Mouse (Mus musculus) heart, adult 2 months (tissue): ENCODE data around the gene Ss18l1. TPM values are rescaled to one million over a fixed set of nuclear protein-coding genes. Genes with fewer than 3 reads are reported as not detected.

Source experiments
- DNase-seq, 2 experiments: peaks; one replicate each; pipeline ENCODE4 v3.0.0; 2021
- H3K27ac ChIP-seq: fragments of 200-600 bp; 2 replicates; pipeline ENCODE4 v1.8.1; 2022
- H3K27me3 ChIP-seq: fragments of 200-500 bp; 2 replicates; pipeline ENCODE4 v1.6.1; 2012; ENCODE audit warnings: mild to moderate bottlenecking, low read length, inconsistent platforms, mixed read lengths; ENCODE audit not compliant: control insufficient read depth, insufficient read depth
- H3K36me3 ChIP-seq: fragments of 200-500 bp; 2 replicates; pipeline ENCODE4 v1.6.1; 2012; ENCODE audit warnings: low read length, inconsistent platforms; ENCODE audit not compliant: control insufficient read depth, insufficient read depth
- H3K4me1 ChIP-seq: fragments of 200-500 bp; 2 replicates; pipeline ENCODE4 v1.6.1; 2011; ENCODE audit warnings: low read length; ENCODE audit not compliant: control insufficient read depth, insufficient read depth
- H3K4me3 ChIP-seq: fragments of 200-600 bp; 2 replicates; pipeline ENCODE4 v1.8.1; 2022
- H3K79me2 ChIP-seq: fragments of 200-500 bp; replicated peaks from 2 replicates; pipeline ENCODE4 v1.6.1; 2012; ENCODE audit warnings: mild to moderate bottlenecking, inconsistent platforms, low read length, moderate library complexity, mixed read lengths; ENCODE audit not compliant: control insufficient read depth, insufficient read depth
- H3K9ac ChIP-seq: fragments of 200-500 bp; 2 replicates; pipeline ENCODE4 v1.6.1; 2012; ENCODE audit warnings: low read depth, mild to moderate bottlenecking, control low read depth, inconsistent platforms, low read length, mixed read lengths
- CTCF ChIP-seq: fragments of 200-600 bp; IDR thresholded peaks from 2 replicates; pipeline ENCODE4 v1.8.1; 2022; ENCODE audit warnings: antibody characterized with exemption, mild to moderate bottlenecking, moderate library complexity
- EP300 ChIP-seq: fragments of 200-500 bp; IDR thresholded peaks from 2 replicates; pipeline ENCODE4 v1.6.1; 2011; ENCODE audit warnings: low read depth, low read length, control low read depth; ENCODE audit not compliant: insufficient read depth
- POLR2A ChIP-seq: fragments of 200-500 bp; IDR thresholded peaks from 2 replicates; pipeline ENCODE4 v1.6.1; 2011; ENCODE audit warnings: mild to moderate bottlenecking, low read depth, low read length, control low read depth; ENCODE audit not compliant: insufficient read depth
- WGBS: fragments of 180-500 bp; shearing (Covaris S2); methylation state at CpG from one replicate; pipeline ENCODE4 v1.1.7; 2018; 5-methylcytosine and 5-hydroxymethylcytosine counted together
- intact Hi-C: fragments of 180-260 bp; cut with DNase I; formaldehyde crosslinking; loops from one replicate; pipeline ENCODE4 v1.15.1; 2025
- polyA plus RNA-seq: library from polyadenylated mRNA; depleted of rRNA; stranded (reverse); fragments of >200 nt; gene quantifications from 2 replicates; pipeline ENCODE4 v1.2.3, GENCODE M21; 2012
- total RNA-seq, 2 experiments: library from RNA; stranded (reverse); gene quantifications; 2 replicates each; pipeline ENCODE4 v1.2.3; 2021

Ss18l1 gene
- total and polyA plus RNA-seq, 3 experiments: 1.9 to 3.8 (median 2.0) TPM

DNA sequence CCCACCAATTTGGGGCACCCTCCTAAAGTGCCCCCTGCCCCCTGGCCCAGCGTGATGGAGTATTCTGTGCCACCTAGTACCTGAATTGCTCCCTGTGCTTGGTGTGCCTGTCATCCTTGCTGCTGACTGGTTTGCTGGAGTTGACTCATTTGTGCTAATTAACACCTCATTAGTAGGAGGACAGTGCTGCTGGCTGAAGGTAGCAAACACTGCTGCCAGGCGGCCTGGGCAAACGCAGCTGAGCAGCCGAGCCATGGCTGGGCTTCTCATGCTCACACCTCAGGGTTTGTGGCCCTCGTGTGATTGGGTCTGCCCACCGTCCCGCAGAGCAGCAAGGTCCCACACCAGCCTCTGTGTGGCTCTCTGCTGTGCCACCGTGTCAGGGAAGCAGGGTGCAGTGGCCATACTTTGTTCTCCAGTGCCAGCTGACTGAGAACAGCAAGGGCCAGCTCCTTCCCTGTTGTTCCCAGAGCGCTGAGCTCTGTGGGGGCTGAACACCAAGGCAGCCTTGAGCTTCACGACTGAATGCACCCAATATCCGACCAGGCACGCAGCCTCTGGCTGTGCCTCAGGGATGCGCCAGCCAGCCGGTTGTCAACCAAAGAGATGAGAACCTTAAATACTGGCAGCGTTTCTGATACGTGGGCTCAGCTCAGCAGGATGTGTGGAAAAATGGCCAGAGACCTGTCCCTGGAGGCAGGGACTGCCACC, 43.8 kb downstream of the Ss18l1 start:
- Histone ChIP-seq H3K27me3 (no peaks in the 10 kb centered on the region), H3K9ac (no peak overlapping the region), H3K79me2 (no peaks in the 10 kb centered on the region), H3K4me3 (no peak overlapping the region), H3K27ac (no peak overlapping the region), H3K4me1 (no peaks in the 10 kb centered on the region), H3K36me3 (no peaks in the 10 kb centered on the region)
- WGBS: 80% methylated on average over 16 of the region's 16 CpGs
- intact Hi-C loops: no loop called here
- TF ChIP-seq POLR2A: no peak
- no peak for DNase-seq

DNA sequence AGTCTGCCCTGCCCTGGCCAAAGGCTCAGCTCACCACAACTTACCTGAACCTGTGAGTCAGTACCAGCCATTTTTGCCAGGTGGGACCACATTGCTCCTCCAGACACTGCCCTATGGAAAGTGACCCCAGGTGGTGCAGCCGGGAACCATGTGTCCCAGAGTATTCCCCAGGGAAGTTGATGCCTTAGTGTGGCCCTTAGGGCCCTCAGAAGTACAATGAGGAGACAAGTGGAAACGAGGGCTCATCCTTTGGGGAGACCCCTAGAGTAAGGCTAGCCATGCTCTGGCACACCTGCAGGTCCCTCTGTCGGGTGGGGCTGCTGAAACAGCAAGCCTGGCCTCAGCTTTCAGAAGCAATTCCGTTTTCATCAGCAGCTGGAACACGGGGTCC, 44.3 kb downstream of the Ss18l1 start:
- no peak for TF ChIP-seq EP300
- TF ChIP-seq CTCF: no peak
- TF ChIP-seq POLR2A: no peak
- no peaks in the 10 kb centered on the region for H3K27me3 ChIP-seq
- H3K79me2 ChIP-seq: no peaks in the 10 kb centered on the region
- H3K27ac ChIP-seq: no peak overlapping the region
- H3K9ac ChIP-seq: no peak overlapping the region
- 88% methylated on average over 5 of the region's 5 CpGs for WGBS
- no peak overlapping the region for H3K4me3 ChIP-seq
- H3K36me3 ChIP-seq: no peaks in the 10 kb centered on the region
- DNase-seq: no peak
- H3K4me1 ChIP-seq: no peaks in the 10 kb centered on the region
- intact Hi-C loops: no loop called here

DNA sequence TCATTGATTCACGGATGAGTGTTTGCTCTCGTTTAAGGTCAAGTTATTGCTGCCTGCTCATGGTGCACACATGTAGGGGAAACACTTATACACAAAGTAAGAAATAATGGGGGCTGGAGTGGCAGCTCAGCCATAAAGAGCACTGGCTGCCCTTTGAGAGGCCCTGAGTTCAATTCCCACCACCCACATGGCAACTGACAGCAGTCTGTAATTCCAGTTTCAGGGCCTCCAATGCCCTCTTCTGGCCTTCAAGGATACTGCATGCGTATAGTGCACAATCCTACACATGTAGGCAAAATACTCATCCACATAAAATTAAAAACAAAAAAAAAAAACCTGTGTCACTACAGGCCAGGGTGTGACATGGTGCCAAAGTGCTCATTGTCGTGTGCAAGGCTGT, 45.2 kb downstream of the Ss18l1 start:
- Histone ChIP-seq H3K27me3 (no peaks in the 10 kb centered on the region), H3K4me1 (no peaks in the 10 kb centered on the region), H3K9ac (no peak overlapping the region), H3K79me2 (no peaks in the 10 kb centered on the region), H3K4me3 (no peak overlapping the region), H3K27ac (no peak overlapping the region), H3K36me3 (no peaks in the 10 kb centered on the region)
- WGBS: 94% methylated on average over 4 of the region's 4 CpGs
- DNase-seq: no peak
- intact Hi-C loops: no loop called here
- TF ChIP-seq CTCF (peak; percentile 44), POLR2A (no peak)

DNA sequence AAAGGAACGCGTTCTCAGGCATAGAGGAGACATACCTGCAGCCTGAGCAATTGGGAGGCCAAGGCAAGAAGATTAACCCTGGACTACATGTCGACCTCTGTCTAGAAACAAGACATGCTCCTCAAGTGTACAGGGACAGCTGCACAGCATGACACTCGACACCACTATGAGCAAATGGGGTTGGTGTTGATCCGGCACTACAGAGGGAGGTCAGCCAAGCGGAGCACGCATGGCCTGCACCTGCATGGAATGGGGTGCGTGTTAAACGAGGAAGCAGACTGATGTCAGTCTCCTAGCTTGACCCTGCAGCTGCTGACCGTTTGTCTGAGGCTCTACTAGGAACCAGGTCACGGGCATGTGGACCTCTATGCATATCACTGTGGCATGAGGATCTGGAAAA, 48.0 kb downstream of the Ss18l1 start:
- Histone ChIP-seq H3K79me2 (no peaks in the 10 kb centered on the region), H3K4me3 (no peak overlapping the region), H3K9ac (no peak overlapping the region), H3K36me3 (no peaks in the 10 kb centered on the region), H3K4me1 (no peaks in the 10 kb centered on the region), H3K27ac (no peak overlapping the region), H3K27me3 (no peaks in the 10 kb centered on the region)
- DNase-seq: no peak
- WGBS: 65% methylated on average over 11 of the region's 11 CpGs
- intact Hi-C loops: no loop called here
- TF ChIP-seq EP300 (no peak), CTCF (no peak), POLR2A (no peak)

DNA sequence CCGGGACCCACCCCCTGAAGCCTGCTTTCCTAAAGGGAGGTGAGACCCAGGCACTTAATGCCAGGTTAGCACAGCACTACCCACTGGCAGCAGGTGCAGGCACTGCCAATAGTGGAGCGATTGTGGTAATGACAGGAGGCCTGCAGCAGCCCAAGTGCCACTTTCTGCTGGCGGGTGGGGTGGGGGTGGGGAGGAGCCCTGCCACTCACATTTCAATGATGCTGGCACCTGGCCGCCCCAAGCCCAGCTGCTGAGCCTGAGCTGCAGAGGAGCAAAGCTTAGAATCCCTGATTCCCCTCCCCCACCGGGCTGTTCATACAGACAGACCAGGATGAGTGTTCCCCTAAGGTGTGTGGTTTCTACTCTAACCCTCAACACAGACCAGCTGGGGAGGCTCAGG, 53.4 kb downstream of the Ss18l1 start:
- TF ChIP-seq POLR2A: no peak
- TF ChIP-seq CTCF: no peak
- TF ChIP-seq EP300: no peak

DNA sequence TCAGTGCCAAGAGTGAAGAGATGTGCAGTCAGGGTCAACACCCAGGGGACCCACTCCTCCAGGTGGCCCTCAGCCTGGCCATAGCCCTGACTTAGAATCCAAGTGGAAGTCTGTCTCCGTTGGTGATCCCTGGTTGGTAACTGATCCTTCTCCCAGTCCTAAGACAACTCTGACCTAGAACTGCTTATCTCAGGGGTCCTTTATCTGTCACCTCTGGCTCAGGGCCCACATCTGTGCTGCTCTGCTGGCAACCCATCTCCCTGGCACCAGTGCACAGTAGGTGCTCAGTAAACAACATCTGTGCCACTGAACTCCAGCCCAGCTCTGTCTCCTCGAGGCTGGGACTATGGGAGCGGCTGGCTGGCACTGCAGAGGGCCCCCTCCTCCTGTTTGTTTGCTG, 55.3 kb downstream of the Ss18l1 start:
- Histone ChIP-seq H3K9ac (no peak overlapping the region), H3K4me1 (no peaks in the 10 kb centered on the region), H3K4me3 (no peak overlapping the region), H3K36me3 (no peaks in the 10 kb centered on the region), H3K79me2 (no peaks in the 10 kb centered on the region), H3K27me3 (no peaks in the 10 kb centered on the region; the same call in 1 of the 2 replicates), H3K27ac (no peak overlapping the region)
- intact Hi-C loops: no loop called here
- 32% methylated on average over 3 of the region's 3 CpGs for WGBS
- DNase-seq: no peak
- TF ChIP-seq EP300 (no peak), POLR2A (no peak), CTCF (no peak)

More for the DNA sequence above, 53.4 kb downstream of the Ss18l1 start:
- Histone ChIP-seq H3K79me2 (no peaks in the 10 kb centered on the region), H3K9ac (no peak overlapping the region), H3K4me1 (no peaks in the 10 kb centered on the region), H3K27me3 (no peaks in the 10 kb centered on the region; the same call in 1 of the 2 replicates), H3K36me3 (no peaks in the 10 kb centered on the region), H3K4me3 (no peak overlapping the region), H3K27ac (no peak overlapping the region)
- DNase-seq: no peak
- WGBS: 49% methylated on average over 5 of the region's 5 CpGs
- intact Hi-C loops: no loop called here
